Comparison of ENCODE assay signal across 23 mouse cellular contexts in genomic region chr5:100548236-100548635, GRCm38 (mm10). TPM values are rescaled to one million over a fixed set of nuclear protein-coding genes. Genes with fewer than 3 reads are reported as not detected.
A peak's percentile ranks its signal among the peaks of the same experiment; 100 is the strongest.
DNase-seq lines count a peak whose midpoint lies in the region; ATAC-seq and TF ChIP-seq lines count a peak whose summit lies in the region.
"Had no signal": no experiment of that assay in that cellular context is flagged by ENCODE, and none has a peak within 500 bp of the region (broad histone marks: within the 10 kb centered on the region; RNA-seq: fewer than 3 reads in every experiment).

No protein-coding gene starts in this region.

- H3K27ac ChIP-seq in lung, embryonic 14.5 days (ENCODE audit: low read depth): no peak overlapping the region
- H3K27ac ChIP-seq in intestine, postnatal 0 days (ENCODE audit: low read depth, low read length): peak overlapping the region; percentile 31; the same call in 1 of the 2 replicates
- H3K27ac ChIP-seq in liver, postnatal 0 days (ENCODE audit: low read depth): peak overlapping the region; percentile 57; the same call in 1 of the 2 replicates
- H3K27ac ChIP-seq: embryonic facial prominence, embryonic 15.5 days; hindbrain, embryonic 10.5 days; kidney, postnatal 0 days; limb, embryonic 12.5 days; midbrain, embryonic 12.5 days had no signal

- H3K4me2 ChIP-seq in lung, embryonic 14.5 days: no peak overlapping the region
- H3K4me2 ChIP-seq in intestine, postnatal 0 days (replicated peaks; ENCODE audit: low read depth): no peak overlapping the region
- H3K4me2 ChIP-seq in liver, postnatal 0 days (ENCODE audit: low read depth, low read length): no peak overlapping the region
- H3K4me2 ChIP-seq: embryonic facial prominence, embryonic 15.5 days; heart, embryonic 11.5 days; limb, embryonic 12.5 days; midbrain, embryonic 12.5 days had no signal

- H3K36me3 ChIP-seq in lung, embryonic 14.5 days (ENCODE audit: insufficient read depth): peaks cover 58% of the 10 kb centered on the region
- peaks cover 41% of the 10 kb centered on the region for H3K36me3 ChIP-seq in intestine, postnatal 0 days (ENCODE audit: control insufficient read depth, insufficient read depth)
- peaks cover 49% of the 10 kb centered on the region for H3K36me3 ChIP-seq in liver, postnatal 0 days (replicated peaks; ENCODE audit: insufficient read depth, low read length)

- WGBS in lung, embryonic 14.5 days: 80% methylated on average over 2 of the region's 2 CpGs
- WGBS in intestine, postnatal 0 days: 30% methylated on average over 2 of the region's 2 CpGs
- WGBS in liver, postnatal 0 days (ENCODE audit: insufficient replicate concordance): 64% methylated on average over 2 of the region's 2 CpGs

- no peak for TF ChIP-seq EP300 in liver, postnatal 0 days (IDR thresholded peaks at IDR 0.05; ENCODE audit: low read depth)

- no peak overlapping the region for H3K9ac ChIP-seq in lung, embryonic 14.5 days
- no peak overlapping the region for H3K9ac ChIP-seq in intestine, postnatal 0 days (ENCODE audit: low read depth, low read length)
- H3K9ac ChIP-seq in liver, postnatal 0 days (replicated peaks): no peak overlapping the region
- H3K9ac ChIP-seq: embryonic facial prominence, embryonic 15.5 days; limb, embryonic 12.5 days; midbrain, embryonic 12.5 days had no signal

- no peaks in the 10 kb centered on the region for H3K9me3 ChIP-seq in lung, embryonic 14.5 days (ENCODE audit: low read depth, low read length)
- H3K9me3 ChIP-seq in intestine, postnatal 0 days (ENCODE audit: control insufficient read depth): no peaks in the 10 kb centered on the region
- no peaks in the 10 kb centered on the region for H3K9me3 ChIP-seq in liver, postnatal 0 days (ENCODE audit: low read length)
- H3K9me3 ChIP-seq: embryonic facial prominence, embryonic 15.5 days; limb, embryonic 12.5 days; midbrain, embryonic 12.5 days had no signal

- H3K27me3 ChIP-seq in lung, embryonic 14.5 days (ENCODE audit: insufficient read depth, low read length): no peaks in the 10 kb centered on the region
- no peaks in the 10 kb centered on the region for H3K27me3 ChIP-seq in intestine, postnatal 0 days (replicated peaks; ENCODE audit: control insufficient read depth, insufficient read depth, low read length)
- H3K27me3 ChIP-seq in liver, postnatal 0 days (ENCODE audit: insufficient read depth, low read length): no peaks in the 10 kb centered on the region
- H3K27me3 ChIP-seq: embryonic facial prominence, embryonic 15.5 days; limb, embryonic 12.5 days; midbrain, embryonic 12.5 days had no signal

- H3K4me3 ChIP-seq in lung, embryonic 14.5 days (ENCODE audit: low read depth, low read length): no peak overlapping the region
- no peak overlapping the region for H3K4me3 ChIP-seq in intestine, postnatal 0 days (ENCODE audit: low read depth, low read length)
- H3K4me3 ChIP-seq in liver, postnatal 0 days (ENCODE audit: low read depth, low read length): no peak overlapping the region
- H3K4me3 ChIP-seq: embryonic facial prominence, embryonic 15.5 days; hindbrain, embryonic 10.5 days; limb, embryonic 12.5 days; midbrain, embryonic 12.5 days had no signal

- H3K4me1 ChIP-seq in lung, embryonic 14.5 days (ENCODE audit: insufficient read depth): no peaks in the 10 kb centered on the region
- H3K4me1 ChIP-seq in intestine, postnatal 0 days (replicated peaks; ENCODE audit: control insufficient read depth, insufficient read depth, low read length): no peaks in the 10 kb centered on the region
- 0 out of 2 replicates have a peak, but pooled peaks cover 4% of the 10 kb centered on the region for H3K4me1 ChIP-seq in liver, postnatal 0 days (ENCODE audit: insufficient read depth)
- H3K4me1 ChIP-seq: embryonic facial prominence, embryonic 15.5 days; hindbrain, embryonic 10.5 days; limb, embryonic 12.5 days; midbrain, embryonic 12.5 days had no signal

- no peak for DNase-seq in lung, embryonic 14.5 days
- no peak for DNase-seq in lung, adult 18-20 months
- DNase-seq in liver, postnatal 0 days: no peak
- no peak for DNase-seq in gastrocnemius, postnatal 10 days
- DNase-seq in adrenal gland, adult 8-10 months: no peak
- DNase-seq: adrenal gland, adult 2 months; cerebellum, adult 2 months; cerebellum, postnatal 36 days; embryo, embryonic 11 days; kidney, adult 2 months; thymus, postnatal 25 days had no signal

- 0 out of 2 replicates have a peak, but pooled peaks have one; percentile 21 for ATAC-seq in lung, embryonic 14.5 days (ENCODE audit: insufficient read depth)
- ATAC-seq in intestine, postnatal 0 days: peak; percentile 84
- peak; percentile 80; the same call in 1 of the 2 replicates for ATAC-seq in liver, postnatal 0 days
- ATAC-seq in megakaryocyte, adult 5-6 weeks (ENCODE audit: poor library complexity, severe bottlenecking): no peak
- ATAC-seq: forebrain, embryonic 14.5 days; hindbrain, embryonic 16.5 days had no signal

- TF ChIP-seq CTCF in lung, embryonic 14.5 days (IDR thresholded peaks at IDR 0.05; ENCODE audit: low read depth): no peak
- TF ChIP-seq CTCF in intestine, postnatal 0 days (IDR thresholded peaks at IDR 0.05; ENCODE audit: low read depth): no peak
- no peak for TF ChIP-seq CTCF in liver, postnatal 0 days (IDR thresholded peaks at IDR 0.05; ENCODE audit: low read depth)

RNA-seq across cellular contexts. Expression of gene Plac8, which starts 23.8 kb away (rescaled TPM):
- 10.0 and 11.5 TPM in 2 replicates for polyA plus RNA-seq in lung, embryonic 14.5 days (2014; fragmentation: Nextera tagmentation; extraction: Ambion mirVana)
- 1,517 and 1,527 TPM in 2 replicates for polyA plus RNA-seq in intestine, postnatal 0 days (2015; fragmentation: Nextera tagmentation; extraction: Ambion mirVana)
- polyA plus RNA-seq in liver, postnatal 0 days (2015; fragmentation: Nextera tagmentation; extraction: Ambion mirVana): 104 and 109 TPM in 2 replicates
- total RNA-seq in gastrocnemius, postnatal 10 days (2021): 1 to 10 TPM; 1.8 to 4.4 TPM
- total RNA-seq in megakaryocyte, adult 5-6 weeks (2015): 1,942 and 2,045 TPM in 2 replicates
- 1,369 and 1,731 TPM in 2 replicates for total RNA-seq in megakaryocyte, adult 5-6 weeks (2017)
- total RNA-seq in adrenal gland, adult 8-10 months (2022): 10 to 100 TPM in 2 of 4 experiments, 1 to 10 TPM in 2; 7.7 to 12.0 (median 10.2) TPM
- total RNA-seq: layer of hippocampus, postnatal 25 days; left cerebral cortex, postnatal 14 days had no signal

RNA-seq across cellular contexts. Expression of gene Cops4, which starts 30.1 kb away (rescaled TPM):
- 202 and 209 TPM in 2 replicates for polyA plus RNA-seq in lung, embryonic 14.5 days (2014; fragmentation: Nextera tagmentation; extraction: Ambion mirVana)
- 76.9 and 77.6 TPM in 2 replicates for polyA plus RNA-seq in intestine, postnatal 0 days (2015; fragmentation: Nextera tagmentation; extraction: Ambion mirVana)
- polyA plus RNA-seq in liver, postnatal 0 days (2015; fragmentation: Nextera tagmentation; extraction: Ambion mirVana): 48.5 and 50.1 TPM in 2 replicates
- total RNA-seq in gastrocnemius, postnatal 10 days (2021): 100 to 1,000 TPM; 102 to 107 TPM
- total RNA-seq in megakaryocyte, adult 5-6 weeks (2015): 45.6 and 56.6 TPM in 2 replicates
- total RNA-seq in megakaryocyte, adult 5-6 weeks (2017): 81.4 and 81.5 TPM in 2 replicates
- 10 to 100 TPM; 77.6 to 83.4 (median 80.5) TPM for total RNA-seq in adrenal gland, adult 8-10 months (2022)

RNA-seq across cellular contexts. Expression of gene Lin54, which starts 47.8 kb away (rescaled TPM):
- polyA plus RNA-seq in lung, embryonic 14.5 days (2014; fragmentation: Nextera tagmentation; extraction: Ambion mirVana): 18.0 and 18.5 TPM in 2 replicates
- polyA plus RNA-seq in intestine, postnatal 0 days (2015; fragmentation: Nextera tagmentation; extraction: Ambion mirVana): 7.0 and 7.9 TPM in 2 replicates
- polyA plus RNA-seq in liver, postnatal 0 days (2015; fragmentation: Nextera tagmentation; extraction: Ambion mirVana): 4.2 and 4.7 TPM in 2 replicates
- 1 to 10 TPM; 6.9 to 9.7 TPM for total RNA-seq in gastrocnemius, postnatal 10 days (2021)
- 36.7 and 39.9 TPM in 2 replicates for total RNA-seq in megakaryocyte, adult 5-6 weeks (2015)
- 42.2 and 45.1 TPM in 2 replicates for total RNA-seq in megakaryocyte, adult 5-6 weeks (2017)
- total RNA-seq in adrenal gland, adult 8-10 months (2022): 10 to 100 TPM in 3 of 4 experiments, 1 to 10 TPM in 1; 9.6 to 14.9 (median 10.3) TPM

Comparison
In these comparisons a context has a peak if more than half of its experiments do, and no peak if none do; other contexts are left out.
1. RNA of gene Plac8, which starts 23.8 kb away (total RNA-seq): 1,369 to 2,045 TPM in megakaryocyte, adult 5-6 weeks; 7.7 to 12.0 TPM in adrenal gland, adult 8-10 months and 1.8 to 4.4 TPM in gastrocnemius, postnatal 10 days; every median in the first group is over 100 times any median in the second.